25 mouse cellular contexts compared by ENCODE assay signal in genomic region chr12:73814897-73815296, GRCm38 (mm10).
"Had no signal": no experiment of that assay in that cellular context is flagged by ENCODE, and none has a peak within 500 bp of the region (broad histone marks: within the 10 kb centered on the region; RNA-seq: fewer than 3 reads in every experiment).

No protein-coding gene starts in this region.

- H3K36me3 ChIP-seq: heart, embryonic 13.5 days; heart, embryonic 15.5 days; hindbrain, embryonic 10.5 days; hindbrain, embryonic 12.5 days; intestine, embryonic 15.5 days; kidney, embryonic 15.5 days; limb, embryonic 13.5 days; limb, embryonic 15.5 days; liver, embryonic 12.5 days had no signal

- ATAC-seq: hindbrain, embryonic 16.5 days; inflammation-experienced regulatory T-cells, adult 6 months; intestine, embryonic 15.5 days; intestine, postnatal 0 days; liver, embryonic 12.5 days had no signal

- H3K4me2 ChIP-seq: heart, embryonic 11.5 days; heart, embryonic 13.5 days; heart, embryonic 15.5 days; hindbrain, embryonic 12.5 days; hindbrain, embryonic 14.5 days; intestine, embryonic 15.5 days; kidney, embryonic 15.5 days; limb, embryonic 13.5 days; limb, embryonic 15.5 days; liver, embryonic 12.5 days had no signal

- H3K4me3 ChIP-seq: heart, embryonic 13.5 days; heart, embryonic 15.5 days; hindbrain, embryonic 10.5 days; hindbrain, embryonic 12.5 days; intestine, embryonic 15.5 days; kidney, embryonic 15.5 days; limb, embryonic 13.5 days; limb, embryonic 15.5 days; liver, embryonic 12.5 days had no signal

- H3K27ac ChIP-seq: heart, embryonic 13.5 days; heart, embryonic 15.5 days; hindbrain, embryonic 10.5 days; hindbrain, embryonic 12.5 days; hindbrain, embryonic 14.5 days; intestine, embryonic 15.5 days; kidney, embryonic 15.5 days; kidney, postnatal 0 days; limb, embryonic 13.5 days; limb, embryonic 15.5 days; liver, embryonic 12.5 days had no signal

- H3K9ac ChIP-seq: heart, embryonic 13.5 days; heart, embryonic 15.5 days; hindbrain, embryonic 12.5 days; hindbrain, embryonic 14.5 days; intestine, embryonic 15.5 days; kidney, embryonic 15.5 days; limb, embryonic 13.5 days; limb, embryonic 15.5 days; liver, embryonic 12.5 days had no signal

- H3K27me3 ChIP-seq: heart, embryonic 13.5 days; heart, embryonic 15.5 days; hindbrain, embryonic 12.5 days; intestine, embryonic 15.5 days; kidney, embryonic 15.5 days; limb, embryonic 15.5 days; liver, embryonic 12.5 days had no signal

- DNase-seq: gastrocnemius, postnatal 14 days; heart, adult 18-20 months; heart, postnatal 4 days; kidney, adult 2 months; kidney, adult 9 months; kidney, postnatal 14 days; kidney, postnatal 36 days; layer of hippocampus, adult 9-11 months; layer of hippocampus, postnatal 36 days; left cerebral cortex, postnatal 4 days had no signal

- H3K9me3 ChIP-seq: heart, embryonic 13.5 days; heart, embryonic 15.5 days; hindbrain, embryonic 10.5 days; hindbrain, embryonic 12.5 days; intestine, embryonic 15.5 days; kidney, embryonic 15.5 days; limb, embryonic 13.5 days; limb, embryonic 15.5 days; liver, embryonic 12.5 days had no signal
